Mouse (Mus musculus) cortical plate, adult 2 months (tissue): ENCODE measurements around the gene Scarb2. TPM values are rescaled to one million over a fixed set of nuclear protein-coding genes. Genes with fewer than 3 reads are reported as not detected.

Source experiments
- H3K27ac ChIP-seq: fragments of 200-500 bp; 2 replicates; pipeline ENCODE4 v1.5.1; 2012; ENCODE audit warnings: low read length, control low read depth, inconsistent platforms; ENCODE audit not compliant: insufficient read depth
- H3K4me1 ChIP-seq: fragments of 200-500 bp; 2 replicates; pipeline ENCODE4 v1.6.1; 2011; ENCODE audit warnings: low read length; ENCODE audit not compliant: control insufficient read depth, insufficient read depth
- H3K4me3 ChIP-seq: fragments of 200-500 bp; 2 replicates; pipeline ENCODE4 v1.5.1; 2011; ENCODE audit warnings: mild to moderate bottlenecking, low read length, control low read depth; ENCODE audit not compliant: insufficient read depth
- CTCF ChIP-seq: fragments of 200-500 bp; IDR thresholded peaks from 2 replicates; pipeline ENCODE4 v1.5.1; 2011; ENCODE audit warnings: mild to moderate bottlenecking, control low read depth, low read length; ENCODE audit not compliant: insufficient read depth; ENCODE audit errors: extremely low read depth
- POLR2A ChIP-seq: fragments of 200-500 bp; IDR thresholded peaks from 2 replicates; pipeline ENCODE4 v1.6.1; 2011; ENCODE audit warnings: mild to moderate bottlenecking, low read length, control low read depth; ENCODE audit not compliant: insufficient read depth; ENCODE audit errors: extremely low read depth
- polyA plus RNA-seq: library from polyadenylated mRNA; depleted of rRNA; stranded (reverse); fragments of >200 nt; gene quantifications from 2 replicates; pipeline ENCODE4 v1.2.3, GENCODE M21; 2012

Scarb2 gene
- polyA plus RNA-seq, 1 experiment, result 66.4 TPM

DNA sequence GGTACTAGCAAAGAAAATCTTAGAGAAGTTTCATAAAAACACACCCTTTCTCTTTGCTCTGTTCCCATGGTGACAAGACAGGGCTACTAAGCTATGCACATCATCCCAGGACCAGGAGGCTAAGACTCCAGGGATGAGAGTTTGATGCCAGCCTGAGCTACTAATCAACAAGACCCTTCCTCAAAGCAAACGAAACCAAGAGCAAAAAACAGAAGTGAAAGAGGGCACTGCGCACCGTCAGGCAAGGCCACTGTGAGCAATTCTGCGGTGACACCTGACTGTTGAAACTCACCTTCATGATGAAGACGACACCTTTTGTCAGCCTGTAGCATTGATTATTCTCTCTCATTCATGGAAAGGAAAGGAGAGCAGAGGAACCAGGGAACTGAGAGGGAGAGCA lies 53.8 kb downstream of the Scarb2 start:
- no peaks in the 10 kb centered on the region for H3K4me1 ChIP-seq
- no peak overlapping the region for H3K27ac ChIP-seq
- no peak overlapping the region for H3K4me3 ChIP-seq
- TF ChIP-seq CTCF (no peak), POLR2A (no peak)

DNA sequence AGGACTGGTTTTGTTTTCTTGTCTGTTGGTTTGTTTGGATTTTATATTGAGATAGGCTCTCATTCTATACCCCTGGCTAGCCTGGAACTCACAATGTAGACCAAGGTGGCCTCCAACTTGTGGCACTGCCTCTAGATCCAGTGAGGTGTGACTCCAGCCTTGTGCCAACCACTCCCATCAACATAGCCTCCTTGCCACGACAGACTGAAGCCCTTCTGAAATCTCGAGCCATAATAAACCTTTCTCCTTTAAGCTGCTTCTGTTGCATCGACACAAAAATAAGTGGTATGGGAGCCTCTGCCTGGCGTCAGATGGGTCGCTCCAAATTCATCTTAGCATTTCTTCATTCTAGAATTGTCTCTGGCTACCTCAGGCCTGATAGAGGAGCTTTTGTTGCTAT lies 59.9 kb downstream of the Scarb2 start:
- Histone ChIP-seq H3K27ac (no peak overlapping the region), H3K4me3 (no peak overlapping the region), H3K4me1 (no peaks in the 10 kb centered on the region)
- TF ChIP-seq CTCF, result no peak
- TF ChIP-seq POLR2A, result no peak

DNA sequence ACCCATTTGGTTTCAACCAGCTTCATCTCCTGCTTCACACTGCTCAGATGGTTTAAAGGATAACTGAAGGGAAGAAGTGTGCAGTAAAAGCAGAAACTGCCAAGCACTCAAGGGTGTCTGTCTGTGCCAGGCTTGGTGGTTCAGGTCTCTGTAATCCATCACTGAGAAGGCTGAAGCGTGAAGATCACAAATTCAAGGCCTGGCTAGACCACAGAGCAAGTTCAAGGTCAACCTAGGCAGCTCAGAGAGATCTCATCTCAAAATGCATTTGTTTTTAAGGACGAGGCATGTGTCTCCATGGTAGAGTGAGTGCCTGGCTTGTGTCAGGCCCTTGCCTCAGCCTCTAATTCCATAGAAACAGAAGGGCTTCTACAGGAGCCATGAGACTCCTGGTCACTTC lies 61.6 kb downstream of the Scarb2 start:
- H3K4me3 ChIP-seq, result no peak overlapping the region
- H3K4me1 ChIP-seq, result no peaks in the 10 kb centered on the region
- no peak overlapping the region for H3K27ac ChIP-seq
- TF ChIP-seq POLR2A (no peak), CTCF (no peak)

DNA sequence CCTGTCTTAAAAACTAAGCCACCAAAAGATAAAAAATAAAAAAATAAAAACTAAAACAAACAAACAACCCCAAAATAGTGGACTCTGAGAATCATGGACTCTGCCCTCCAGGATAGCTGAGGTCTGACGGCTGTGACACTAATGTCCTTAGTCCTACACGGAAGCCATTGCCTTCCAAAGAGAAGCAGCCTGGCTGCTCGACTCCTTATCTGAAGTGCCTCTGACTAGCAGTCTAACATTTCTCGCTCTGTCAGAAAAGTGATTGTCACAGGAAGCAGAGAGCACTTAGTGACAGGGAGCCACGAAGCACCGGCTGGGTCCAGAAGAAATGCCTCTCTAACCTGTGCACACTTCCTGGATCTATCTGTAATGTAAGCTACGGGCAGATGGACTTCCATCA lies 63.7 kb downstream of the Scarb2 start:
- Histone ChIP-seq H3K4me1 (no peaks in the 10 kb centered on the region), H3K27ac (no peak overlapping the region), H3K4me3 (no peak overlapping the region)
- TF ChIP-seq POLR2A, result no peak
- TF ChIP-seq CTCF, result no peak

DNA sequence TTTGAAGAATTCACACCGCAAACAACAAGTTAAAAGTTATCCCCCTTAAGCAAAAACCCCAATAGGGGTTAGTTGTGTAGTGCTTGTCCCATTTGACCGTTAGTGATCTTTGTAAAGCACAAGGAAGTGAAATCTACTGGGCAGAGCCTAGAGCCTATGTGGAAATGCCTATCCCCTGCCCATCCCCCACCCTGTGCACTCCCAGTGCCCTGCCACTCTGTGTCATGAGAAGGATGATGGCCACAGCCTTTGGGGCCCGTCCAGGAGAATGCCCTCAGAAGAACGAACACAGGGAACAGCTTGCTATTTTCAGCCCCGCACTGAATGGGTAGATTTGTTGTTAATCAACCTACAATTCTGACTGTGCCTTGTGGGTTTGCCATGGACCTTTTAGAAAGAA lies 65.1 kb downstream of the Scarb2 start:
- TF ChIP-seq CTCF (no peak), POLR2A (no peak)
- Histone ChIP-seq H3K27ac (no peak overlapping the region), H3K4me1 (no peaks in the 10 kb centered on the region)

DNA sequence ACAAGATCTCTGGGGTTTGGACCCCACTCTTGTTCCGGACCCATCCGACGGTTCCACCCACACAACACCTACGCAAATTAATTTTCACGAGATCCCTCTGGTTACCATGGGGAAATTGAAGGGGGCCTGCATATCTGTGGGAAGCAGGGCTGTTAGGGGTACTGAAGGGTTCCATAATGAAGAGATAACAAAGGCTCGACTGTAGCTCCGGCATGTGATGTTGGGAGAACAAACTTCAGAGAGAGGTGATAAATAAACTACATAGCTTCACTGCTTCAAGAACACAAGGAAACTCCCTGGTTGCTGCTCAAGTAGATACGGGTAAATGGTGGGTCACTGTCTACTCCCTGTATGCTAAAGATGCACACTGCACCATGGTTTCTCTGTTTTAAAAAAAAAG lies 68.1 kb downstream of the Scarb2 start:
- H3K27ac ChIP-seq, result no peak overlapping the region
- TF ChIP-seq POLR2A (no peak), CTCF (no peak)
- H3K4me3 ChIP-seq, result no peak overlapping the region
- H3K4me1 ChIP-seq, result no peaks in the 10 kb centered on the region

More for the DNA sequence above, 65.1 kb downstream of the Scarb2 start:
- H3K4me3 ChIP-seq, result no peak overlapping the region

DNA sequence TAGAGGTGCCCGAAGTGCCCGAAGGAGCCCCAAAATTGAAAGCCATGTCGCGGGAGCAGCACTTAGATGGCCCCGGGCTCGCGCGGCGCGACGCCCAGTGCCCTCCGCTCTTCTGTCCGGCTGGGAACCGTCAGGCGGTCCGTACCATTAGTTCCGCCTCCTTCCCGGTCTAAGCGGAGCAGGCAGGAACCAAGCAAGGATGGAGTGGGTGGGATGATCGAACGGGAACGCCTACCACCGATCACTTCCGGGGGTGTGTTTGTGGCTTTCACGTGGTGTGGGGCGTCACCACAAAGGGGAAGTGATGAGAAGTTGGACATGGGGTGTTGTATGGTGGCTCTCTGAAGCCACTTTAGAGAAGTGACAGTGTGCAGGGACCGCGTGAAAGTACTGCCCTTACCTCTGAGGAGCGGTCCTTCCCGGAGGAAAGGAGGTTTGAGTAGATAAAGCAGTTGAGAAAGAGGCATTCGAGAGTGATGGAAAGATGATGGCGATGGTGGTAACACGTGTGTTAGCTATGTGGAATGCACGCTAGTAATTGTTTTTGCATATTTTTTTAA lies 71.5 kb downstream of the Scarb2 start, which contains the start of gene Nup54:
TSS of gene Nup54 (minus strand) at position 195 of the 560 bp plus-strand sequence.
- Histone ChIP-seq H3K27ac (no peak within 1 kb of the TSS), H3K4me1 (no peaks in the 10 kb centered on the region), H3K4me3 (peak within 1 kb of the TSS; percentile 37)
- TF ChIP-seq POLR2A (peak; percentile 56; the same call in 1 of the 2 replicates), CTCF (no peak)

DNA sequence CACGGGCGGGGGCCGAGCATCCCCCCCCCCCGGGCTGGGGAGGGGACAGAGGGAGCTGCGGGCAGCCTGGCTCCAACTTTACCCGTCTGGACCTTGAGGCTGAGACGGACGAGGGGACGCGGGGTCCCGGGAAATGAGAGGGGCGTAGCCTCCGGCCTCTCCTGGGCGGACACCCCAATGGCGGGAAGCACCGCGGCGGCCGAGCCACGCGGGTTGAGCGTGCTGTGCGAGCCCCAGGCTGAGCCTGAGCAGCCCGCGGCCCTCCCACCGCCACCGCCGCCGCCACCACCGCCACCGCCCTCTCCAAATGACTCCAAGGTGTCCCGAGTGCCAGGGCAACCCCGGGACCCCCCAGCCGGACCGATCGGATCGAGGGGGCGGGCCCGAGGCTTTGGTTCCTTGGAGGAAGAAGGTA lies 72.1 kb downstream of the Scarb2 start:
- Histone ChIP-seq H3K27ac (no peak overlapping the region), H3K4me1 (no peaks in the 10 kb centered on the region), H3K4me3 (peak overlapping the region; percentile 37)
- TF ChIP-seq CTCF, result no peak
- TF ChIP-seq POLR2A, result no peak

DNA sequence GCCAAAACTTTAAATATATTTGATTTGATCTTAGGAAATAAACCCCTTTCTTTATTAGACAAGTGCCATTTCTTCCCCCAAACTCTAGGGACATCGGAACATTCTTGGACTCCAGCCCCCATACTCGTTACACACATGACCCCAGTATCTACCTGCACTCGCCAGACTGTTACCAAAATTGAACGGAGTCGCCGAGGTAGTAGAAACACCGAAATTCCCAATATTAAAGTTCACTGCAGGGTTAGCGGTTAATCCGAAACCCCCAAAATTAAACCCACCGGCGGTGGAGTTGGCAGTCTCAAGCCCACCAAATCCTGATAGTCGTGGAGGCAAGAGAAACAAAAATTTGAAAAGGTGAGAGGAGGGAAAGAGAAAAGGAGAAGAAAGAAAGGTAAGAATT lies 72.6 kb downstream of the Scarb2 start:
- H3K27ac ChIP-seq, result no peak overlapping the region
- TF ChIP-seq CTCF (no peak), POLR2A (no peak)
- H3K4me3 ChIP-seq, result peak overlapping the region; percentile 37

DNA sequence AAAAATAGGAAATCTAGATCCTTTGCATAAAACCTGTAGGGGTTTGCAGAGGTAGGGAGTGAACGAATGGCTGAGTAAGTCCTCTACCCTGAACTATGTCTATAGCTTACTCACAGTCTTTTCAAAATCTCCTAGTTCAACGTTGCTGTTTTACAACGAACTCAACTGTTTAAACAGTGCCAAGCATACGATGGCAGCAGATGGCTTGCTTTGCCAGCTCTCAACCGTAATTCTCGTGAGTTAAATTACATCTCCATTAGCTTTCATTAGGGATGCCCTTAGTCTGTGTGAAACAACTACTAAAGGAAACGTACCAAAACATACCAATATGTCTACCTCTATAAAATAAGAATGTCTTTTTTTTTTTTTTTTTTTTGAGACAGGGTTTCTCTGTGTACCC lies 75.0 kb downstream of the Scarb2 start:
- TF ChIP-seq POLR2A, result no peak
- TF ChIP-seq CTCF, result no peak
- no peak overlapping the region for H3K27ac ChIP-seq
- no peaks in the 10 kb centered on the region for H3K4me1 ChIP-seq
- H3K4me3 ChIP-seq, result no peak overlapping the region

More for the DNA sequence above, 72.6 kb downstream of the Scarb2 start:
- no peaks in the 10 kb centered on the region for H3K4me1 ChIP-seq

DNA sequence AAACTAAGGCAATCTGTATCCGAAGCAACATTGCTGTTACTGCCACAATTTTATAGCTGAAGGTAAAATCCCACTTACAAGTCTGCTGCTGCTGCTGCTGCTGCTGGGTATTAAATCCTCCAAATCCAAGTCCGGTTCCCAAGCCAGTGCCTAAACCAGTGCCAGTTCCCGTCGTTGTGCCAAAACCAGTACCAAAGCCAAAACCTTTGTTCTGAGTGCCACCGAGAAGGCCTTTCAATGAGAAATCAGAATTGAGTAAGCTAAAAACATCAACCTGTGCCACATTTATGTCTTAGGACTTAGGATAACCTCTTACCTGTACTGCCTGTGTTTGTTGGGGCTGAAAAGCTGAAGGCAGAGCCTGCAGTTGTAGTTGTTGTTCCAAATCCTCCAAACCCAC lies 75.9 kb downstream of the Scarb2 start:
- no peak overlapping the region for H3K27ac ChIP-seq
- TF ChIP-seq CTCF (no peak), POLR2A (no peak)
- H3K4me3 ChIP-seq, result no peak overlapping the region
- no peaks in the 10 kb centered on the region for H3K4me1 ChIP-seq
